Mouse (Mus musculus): ENCODE measurements around the gene Slc7a8. TPM values are rescaled to one million over a fixed set of nuclear protein-coding genes. Genes with fewer than 3 reads are reported as not detected.
A peak's percentile ranks its signal among the peaks of the same experiment; 100 is the strongest.

Slc7a8 gene
- total RNA-seq, 1 experiment from 2014 or later: 4.4 TPM

- ATAC-seq (replicated peaks; ENCODE audit: low read depth, poor library complexity, severe bottlenecking): peak; percentile 16
These were observed 75.0 kb downstream of the Slc7a8 start for GRCm38 (mm10) chr14:54706589-54707320.

- ATAC-seq (replicated peaks; ENCODE audit: low read depth, poor library complexity, severe bottlenecking): peak; percentile 88
These were observed 75.9 kb downstream of the Slc7a8 start for GRCm38 (mm10) chr14:54705844-54706243.

GRCm38 (mm10) chr14:54703207-54703606 is 78.5 kb downstream of the Slc7a8 start:
- ATAC-seq (replicated peaks; ENCODE audit: low read depth, poor library complexity, severe bottlenecking): no peak

GRCm38 (mm10) chr14:54701298-54701697 is 80.4 kb downstream of the Slc7a8 start:
- peak; percentile 54 for ATAC-seq (replicated peaks; ENCODE audit: low read depth, poor library complexity, severe bottlenecking)

- ATAC-seq (replicated peaks; ENCODE audit: low read depth, poor library complexity, severe bottlenecking): no peak
These were observed 82.2 kb downstream of the Slc7a8 start for GRCm38 (mm10) chr14:54699586-54699985.

GRCm38 (mm10) chr14:54698733-54699132 is 83.0 kb downstream of the Slc7a8 start, which contains the start of gene Gm29776:
Gene Gm29776, minus strand, starts transcription at chr14:54698833.
- no peak for ATAC-seq (replicated peaks; ENCODE audit: low read depth, poor library complexity, severe bottlenecking)

- no peak for ATAC-seq (replicated peaks; ENCODE audit: low read depth, poor library complexity, severe bottlenecking)
These were observed 85.0 kb downstream of the Slc7a8 start for GRCm38 (mm10) chr14:54696752-54697151.

GRCm38 (mm10) chr14:54695042-54695441 is 86.7 kb downstream of the Slc7a8 start:
- ATAC-seq (replicated peaks; ENCODE audit: low read depth, poor library complexity, severe bottlenecking): 0 out of 2 replicates have a peak, but pooled peaks have one; percentile 15

- ATAC-seq (replicated peaks; ENCODE audit: low read depth, poor library complexity, severe bottlenecking): no peak
These were observed 94.5 kb downstream of the Slc7a8 start for GRCm38 (mm10) chr14:54687251-54687650.

GRCm38 (mm10) chr14:54686522-54687143 is 95.1 kb downstream of the Slc7a8 start, which contains the start of gene Acin1:
Gene Acin1, minus strand, starts transcription at chr14:54686931.
- ATAC-seq (replicated peaks; ENCODE audit: low read depth, poor library complexity, severe bottlenecking): peak; percentile 84

GRCm38 (mm10) chr14:54686063-54686521 is 95.7 kb downstream of the Slc7a8 start, which contains the start of gene 1700123O20Rik:
Gene 1700123O20Rik, plus strand, starts transcription at chr14:54686216.
- ATAC-seq (replicated peaks; ENCODE audit: low read depth, poor library complexity, severe bottlenecking): peak; percentile 65

GRCm38 (mm10) chr14:54685471-54685870 is 96.3 kb downstream of the Slc7a8 start:
- ATAC-seq (replicated peaks; ENCODE audit: low read depth, poor library complexity, severe bottlenecking): no peak; the same call in 1 of the 2 replicates

- ATAC-seq (replicated peaks; ENCODE audit: low read depth, poor library complexity, severe bottlenecking): no peak
These were observed 99.3 kb downstream of the Slc7a8 start for GRCm38 (mm10) chr14:54682396-54682795.

- no peak for ATAC-seq (replicated peaks; ENCODE audit: low read depth, poor library complexity, severe bottlenecking)
These were observed 103.0 kb downstream of the Slc7a8 start for GRCm38 (mm10) chr14:54678657-54679304.

- ATAC-seq (replicated peaks; ENCODE audit: low read depth, poor library complexity, severe bottlenecking): no peak
These were observed 105.5 kb downstream of the Slc7a8 start for GRCm38 (mm10) chr14:54676290-54676689.

- no peak for ATAC-seq (replicated peaks; ENCODE audit: low read depth, poor library complexity, severe bottlenecking)
These were observed 107.4 kb downstream of the Slc7a8 start for GRCm38 (mm10) chr14:54674317-54674716.

Other genes starting within 250 kb of the Slc7a8 start
- 74.5 and 85.9 TPM in 2 replicates for gene Haus4, start 227.3 kb downstream of the Slc7a8 start, total RNA-seq (2017)
- 1.3 and 1.9 TPM in 2 replicates for gene Ajuba, start 204.4 kb downstream of the Slc7a8 start, total RNA-seq (2017)
- 5.3 TPM in 2 replicates for gene 4931414P19Rik, start 176.0 kb downstream of the Slc7a8 start, total RNA-seq (2017)
- gene Psmb5, start 163.9 kb downstream of the Slc7a8 start, total RNA-seq (2017): 56.3 and 58.6 TPM in 2 replicates
- not detected in 2 replicates for gene Psmb11, start 160.5 kb downstream of the Slc7a8 start, total RNA-seq (2017)
- gene Gm17606, start 141.0 kb downstream of the Slc7a8 start, total RNA-seq (2017): not detected in 2 replicates
- gene Cdh24, start 140.6 kb downstream of the Slc7a8 start, total RNA-seq (2017): 0.46 and 0.58 TPM in 2 replicates
- gene 1700123O20Rik, start 95.7 kb downstream of the Slc7a8 start, total RNA-seq (2017): 26.5 and 33.2 TPM in 2 replicates
- 238 and 282 TPM in 2 replicates for gene Acin1, start 95.0 kb downstream of the Slc7a8 start, total RNA-seq (2017)
- 0.37 TPM in 1 of 2 replicates, not detected in the other for gene Gm29776, start 83.1 kb downstream of the Slc7a8 start, total RNA-seq (2017)
- gene Cebpe, start 69.8 kb downstream of the Slc7a8 start, total RNA-seq (2017): 1.2 and 4.9 TPM in 2 replicates
- not detected in 2 replicates for gene Rnf212b, start 32.2 kb upstream of the Slc7a8 start, total RNA-seq (2017)
- 12.5 and 15.6 TPM in 2 replicates for gene Homez, start 89.0 kb upstream of the Slc7a8 start, total RNA-seq (2017)
- 5.4 TPM in 1 of 2 replicates, not detected in the other for gene Ppp1r3e, start 95.6 kb upstream of the Slc7a8 start, total RNA-seq (2017)
- gene Bcl2l2, start 101.4 kb upstream of the Slc7a8 start, total RNA-seq (2017): 7.8 and 10.3 TPM in 2 replicates
- gene Gm20521, start 101.5 kb upstream of the Slc7a8 start, total RNA-seq (2017): 2.4 TPM in 1 of 2 replicates, not detected in the other
- 466 and 493 TPM in 2 replicates for gene Pabpn1, start 110.6 kb upstream of the Slc7a8 start, total RNA-seq (2017)
- gene Slc22a17, start 131.2 kb upstream of the Slc7a8 start, total RNA-seq (2017): 0.23 and 6.6 TPM in 2 replicates
- not detected in 2 replicates for gene Efs, start 144.2 kb upstream of the Slc7a8 start, total RNA-seq (2017)
- gene Il25, start 150.7 kb upstream of the Slc7a8 start, total RNA-seq (2017): not detected in 2 replicates
- gene Cmtm5, start 154.3 kb upstream of the Slc7a8 start, total RNA-seq (2017): not detected in 2 replicates
- gene Myh6, start 185.0 kb upstream of the Slc7a8 start, total RNA-seq (2017): not detected in 2 replicates
- not detected in 2 replicates for gene Gm17428, start 195.0 kb upstream of the Slc7a8 start, total RNA-seq (2017)
- not detected in 2 replicates for gene Myh7, start 212.7 kb upstream of the Slc7a8 start, total RNA-seq (2017)
- gene Ngdn, start 233.5 kb upstream of the Slc7a8 start, total RNA-seq (2017): 53.3 and 56.1 TPM in 2 replicates